25 mouse cellular contexts compared by ENCODE assay signal in the genomic region with DNA sequence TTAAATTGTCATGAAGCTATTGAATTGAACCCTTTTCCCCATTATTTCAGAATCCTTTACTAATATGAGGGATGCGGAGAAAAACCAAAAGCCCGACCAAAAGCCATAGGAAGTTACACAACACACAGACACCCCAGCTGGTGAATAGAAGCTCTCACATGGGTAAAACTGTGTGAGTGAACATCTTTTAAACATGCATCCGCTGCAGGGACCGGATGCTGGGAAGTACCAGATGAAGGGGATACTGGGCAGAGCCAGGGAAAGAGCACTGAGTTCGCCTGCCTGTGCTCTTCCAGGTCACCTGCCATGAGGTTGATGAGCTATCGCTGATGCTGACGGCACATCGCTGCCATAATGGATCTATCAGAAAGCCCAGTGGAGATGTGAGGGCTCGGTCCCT.
DNase-seq lines count a peak whose midpoint lies in the region; ATAC-seq and TF ChIP-seq lines count a peak whose summit lies in the region.
"Had no signal": no experiment of that assay in that cellular context is flagged by ENCODE, and none has a peak within 500 bp of the region (broad histone marks: within the 10 kb centered on the region; RNA-seq: fewer than 3 reads in every experiment).

No protein-coding gene starts in this region.

- H3K4me1 ChIP-seq in forebrain, embryonic 12.5 days = peaks cover 7% of the 10 kb centered on the region; the same call in 1 of the 2 replicates
- H3K4me1 ChIP-seq in forebrain, embryonic 13.5 days = 0 out of 2 replicates have a peak, but pooled peaks cover 3% of the 10 kb centered on the region
- peaks cover 15% of the 10 kb centered on the region for H3K4me1 ChIP-seq in hindbrain, embryonic 12.5 days
- no peaks in the 10 kb centered on the region for H3K4me1 ChIP-seq in hindbrain, postnatal 0 days (ENCODE audit: insufficient read depth, low read length)
- H3K4me1 ChIP-seq in midbrain, embryonic 13.5 days (replicated peaks) = peaks cover 13% of the 10 kb centered on the region
- no peaks in the 10 kb centered on the region for H3K4me1 ChIP-seq in midbrain, postnatal 0 days (ENCODE audit: insufficient read depth, low read length)
- no peaks in the 10 kb centered on the region for H3K4me1 ChIP-seq in thymus, adult 2 months (replicated peaks; ENCODE audit: control insufficient read depth, insufficient read depth, low read length)
- H3K4me1 ChIP-seq: embryonic facial prominence, embryonic 12.5 days had no signal

- no peak for TF ChIP-seq POLR2A in thymus, adult 2 months (IDR thresholded peaks at IDR 0.05; ENCODE audit: control insufficient read depth, extremely low read depth, insufficient read depth, low read length, poor library complexity)

- H3K27ac ChIP-seq in forebrain, embryonic 12.5 days = 0 out of 2 replicates have a peak overlapping the region, but pooled peaks have one; percentile 42
- H3K27ac ChIP-seq in forebrain, embryonic 13.5 days = no peak overlapping the region
- H3K27ac ChIP-seq in hindbrain, embryonic 12.5 days = 0 out of 2 replicates have a peak overlapping the region, but pooled peaks have one; percentile 44
- H3K27ac ChIP-seq in hindbrain, postnatal 0 days = no peak overlapping the region
- H3K27ac ChIP-seq in midbrain, embryonic 13.5 days = 0 out of 2 replicates have a peak overlapping the region, but pooled peaks have one; percentile 1
- no peak overlapping the region for H3K27ac ChIP-seq in midbrain, postnatal 0 days (ENCODE audit: low read depth, low read length)
- H3K27ac ChIP-seq in thymus, adult 2 months (ENCODE audit: control insufficient read depth, insufficient read depth, low read length) = no peak overlapping the region
- H3K27ac ChIP-seq: embryonic facial prominence, embryonic 10.5 days; embryonic facial prominence, embryonic 12.5 days; forebrain, embryonic 15.5 days had no signal

- ATAC-seq in forebrain, embryonic 12.5 days (ENCODE audit: low FRiP score) = no peak
- ATAC-seq in forebrain, embryonic 13.5 days = no peak
- ATAC-seq in hindbrain, embryonic 12.5 days (ENCODE audit: low FRiP score) = no peak
- no peak for ATAC-seq in hindbrain, postnatal 0 days
- ATAC-seq in midbrain, embryonic 13.5 days = no peak
- no peak for ATAC-seq in midbrain, postnatal 0 days (ENCODE audit: low FRiP score)
- ATAC-seq: activated CD4-positive, CD25-positive, alpha-beta regulatory T cell, adult 4 months; CD4-positive, CD25-positive, alpha-beta regulatory T cell, adult 4 months; forebrain, embryonic 15.5 days; Patski had no signal

- H3K4me3 ChIP-seq in forebrain, embryonic 12.5 days (replicated peaks) = no peak overlapping the region
- H3K4me3 ChIP-seq in forebrain, embryonic 13.5 days = no peak overlapping the region
- H3K4me3 ChIP-seq in hindbrain, embryonic 12.5 days = no peak overlapping the region
- H3K4me3 ChIP-seq in hindbrain, postnatal 0 days (ENCODE audit: low read length) = no peak overlapping the region
- H3K4me3 ChIP-seq in midbrain, embryonic 13.5 days (replicated peaks) = no peak overlapping the region
- H3K4me3 ChIP-seq in midbrain, postnatal 0 days (ENCODE audit: low read depth, low read length) = no peak overlapping the region
- no peak overlapping the region for H3K4me3 ChIP-seq in thymus, adult 2 months (ENCODE audit: control insufficient read depth, insufficient read depth, low read length)
- H3K4me3 ChIP-seq: embryonic facial prominence, embryonic 10.5 days; embryonic facial prominence, embryonic 12.5 days; forebrain, embryonic 15.5 days had no signal

- no peak for TF ChIP-seq CTCF in hindbrain, postnatal 0 days (IDR thresholded peaks at IDR 0.05; ENCODE audit: low read depth)
- TF ChIP-seq CTCF in midbrain, postnatal 0 days (IDR thresholded peaks at IDR 0.05) = no peak
- TF ChIP-seq CTCF in thymus, adult 2 months (IDR thresholded peaks at IDR 0.05; ENCODE audit: borderline replicate concordance, control insufficient read depth, extremely low read depth, insufficient read depth, low read length, poor library complexity) = no peak

- DNase-seq in hindbrain, postnatal 0 days (ENCODE audit: low spot score) = no peak
- no peak for DNase-seq in midbrain, postnatal 0 days (ENCODE audit: low spot score)
- peak; percentile 71 for DNase-seq in retina, embryonic 14.5 days (ENCODE audit: low spot score)
- no peak for DNase-seq in thymus, adult 2 months
- DNase-seq: adrenal gland, adult 8-10 months; adrenal gland, postnatal 14 days; adrenal gland, postnatal 36 days; B cell, adult 2 months; cerebellum, adult 11-12 months; cerebellum, adult 2 months; cerebellum, adult 9-10 months; cerebellum, postnatal 10 days; cerebellum, postnatal 25 days had no signal

- WGBS in forebrain, embryonic 12.5 days = 77% methylated on average over 9 of the region's 9 CpGs
- 79% methylated on average over 9 of the region's 9 CpGs for WGBS in forebrain, embryonic 13.5 days
- 77% methylated on average over 9 of the region's 9 CpGs for WGBS in hindbrain, embryonic 12.5 days
- 76% methylated on average over 9 of the region's 9 CpGs for WGBS in hindbrain, postnatal 0 days
- 78% methylated on average over 9 of the region's 9 CpGs for WGBS in midbrain, embryonic 13.5 days
- 84% methylated on average over 9 of the region's 9 CpGs for WGBS in midbrain, postnatal 0 days
- WGBS in thymus, adult 2 months = 95% methylated on average over 9 of the region's 9 CpGs

- no peaks in the 10 kb centered on the region for H3K27me3 ChIP-seq in forebrain, embryonic 12.5 days
- H3K27me3 ChIP-seq in forebrain, embryonic 13.5 days = no peaks in the 10 kb centered on the region
- no peaks in the 10 kb centered on the region for H3K27me3 ChIP-seq in hindbrain, embryonic 12.5 days
- H3K27me3 ChIP-seq in hindbrain, postnatal 0 days (ENCODE audit: insufficient read depth, low read length) = no peaks in the 10 kb centered on the region
- H3K27me3 ChIP-seq in midbrain, embryonic 13.5 days = no peaks in the 10 kb centered on the region
- H3K27me3 ChIP-seq in midbrain, postnatal 0 days (ENCODE audit: insufficient read depth, low read length) = no peaks in the 10 kb centered on the region
- H3K27me3 ChIP-seq in thymus, adult 2 months (ENCODE audit: control insufficient read depth, insufficient read depth, low read length) = no peaks in the 10 kb centered on the region
- H3K27me3 ChIP-seq: CH12.LX; embryonic facial prominence, embryonic 12.5 days; forebrain, embryonic 15.5 days had no signal

- H3K4me2 ChIP-seq in forebrain, embryonic 12.5 days = no peak overlapping the region
- H3K4me2 ChIP-seq in forebrain, embryonic 13.5 days = no peak overlapping the region
- no peak overlapping the region for H3K4me2 ChIP-seq in hindbrain, embryonic 12.5 days (replicated peaks)
- H3K4me2 ChIP-seq in hindbrain, postnatal 0 days (ENCODE audit: low read depth, low read length) = no peak overlapping the region
- H3K4me2 ChIP-seq in midbrain, embryonic 13.5 days (replicated peaks) = no peak overlapping the region
- H3K4me2 ChIP-seq in midbrain, postnatal 0 days (ENCODE audit: low read depth, low read length, poor library complexity, severe bottlenecking) = no peak overlapping the region
- H3K4me2 ChIP-seq: embryonic facial prominence, embryonic 12.5 days; forebrain, embryonic 15.5 days had no signal

- H3K9me3 ChIP-seq in forebrain, embryonic 12.5 days = no peaks in the 10 kb centered on the region
- H3K9me3 ChIP-seq in forebrain, embryonic 13.5 days (replicated peaks) = no peaks in the 10 kb centered on the region
- H3K9me3 ChIP-seq in hindbrain, embryonic 12.5 days (replicated peaks) = no peaks in the 10 kb centered on the region
- no peaks in the 10 kb centered on the region for H3K9me3 ChIP-seq in hindbrain, postnatal 0 days (ENCODE audit: low read length)
- H3K9me3 ChIP-seq in midbrain, embryonic 13.5 days = no peaks in the 10 kb centered on the region
- H3K9me3 ChIP-seq in midbrain, postnatal 0 days (ENCODE audit: low read length) = no peaks in the 10 kb centered on the region
- H3K9me3 ChIP-seq: embryonic facial prominence, embryonic 10.5 days; embryonic facial prominence, embryonic 12.5 days; forebrain, embryonic 15.5 days had no signal

- no peak overlapping the region for H3K9ac ChIP-seq in forebrain, embryonic 12.5 days
- H3K9ac ChIP-seq in forebrain, embryonic 13.5 days = no peak overlapping the region
- no peak overlapping the region for H3K9ac ChIP-seq in hindbrain, embryonic 12.5 days
- no peak overlapping the region for H3K9ac ChIP-seq in hindbrain, postnatal 0 days (replicated peaks; ENCODE audit: low read length)
- no peak overlapping the region for H3K9ac ChIP-seq in midbrain, embryonic 13.5 days (replicated peaks)
- no peak overlapping the region for H3K9ac ChIP-seq in midbrain, postnatal 0 days (replicated peaks; ENCODE audit: low read length, poor library complexity, severe bottlenecking)
- H3K9ac ChIP-seq: embryonic facial prominence, embryonic 12.5 days; forebrain, embryonic 15.5 days had no signal

- H3K36me3 ChIP-seq in forebrain, embryonic 12.5 days (replicated peaks) = no peaks in the 10 kb centered on the region
- H3K36me3 ChIP-seq in forebrain, embryonic 13.5 days (ENCODE audit: poor library complexity, severe bottlenecking) = no peaks in the 10 kb centered on the region
- no peaks in the 10 kb centered on the region for H3K36me3 ChIP-seq in hindbrain, embryonic 12.5 days
- H3K36me3 ChIP-seq in hindbrain, postnatal 0 days (ENCODE audit: insufficient read depth, low read length) = no peaks in the 10 kb centered on the region
- no peaks in the 10 kb centered on the region for H3K36me3 ChIP-seq in midbrain, embryonic 13.5 days
- H3K36me3 ChIP-seq in midbrain, postnatal 0 days (ENCODE audit: insufficient read depth, low read length) = no peaks in the 10 kb centered on the region
- H3K36me3 ChIP-seq in thymus, adult 2 months (ENCODE audit: control insufficient read depth, insufficient read depth, low read length) = no peaks in the 10 kb centered on the region
- H3K36me3 ChIP-seq: embryonic facial prominence, embryonic 10.5 days; embryonic facial prominence, embryonic 12.5 days; forebrain, embryonic 15.5 days; G1E had no signal

Comparison
In these comparisons a context has a peak if more than half of its experiments do, and no peak if none do; other contexts are left out.
1. H3K27ac ChIP-seq: peak in forebrain, embryonic 12.5 days (single experiment), hindbrain, embryonic 12.5 days (single experiment) and midbrain, embryonic 13.5 days (single experiment); none in forebrain, embryonic 13.5 days (single experiment), hindbrain, postnatal 0 days (single experiment), midbrain, postnatal 0 days (single experiment) and thymus, adult 2 months (single experiment).